Mouse (Mus musculus) forebrain, embryonic 11.5 days (tissue): ENCODE measurements around the gene Rapgef2. TPM values are rescaled to one million over a fixed set of nuclear protein-coding genes. Genes with fewer than 3 reads are reported as not detected.
"Not testable (repeated sequence)": the region's sequence is repeated elsewhere in the genome, so short reads cannot be mapped to it uniquely, and the experiment has no call there.

Source experiments
- ATAC-seq: fragments of 200-750 bp; cut with Nextera tagmentation; replicated peaks from 2 replicates; pipeline ENCODE4 v1.8.0; 2017; ENCODE audit warnings: moderate TSS enrichment; ENCODE audit not compliant: low FRiP score
- DNase-seq: peaks from one replicate; pipeline ENCODE4 v3.0.0-alpha.2; 2017; ENCODE audit warnings: low spot score
- H3K27ac ChIP-seq: fragments of 300-500 bp; sonication (generic); 2 replicates; pipeline ENCODE4 v1.5.1; 2014; ENCODE audit warnings: low read depth, low read length
- H3K27me3 ChIP-seq: fragments of 300-500 bp; sonication (generic); 2 replicates; pipeline ENCODE4 v1.6.1; 2014; ENCODE audit warnings: mild to moderate bottlenecking, low read length, mixed read lengths; ENCODE audit not compliant: control insufficient read depth, insufficient read depth
- H3K36me3 ChIP-seq: fragments of 300-500 bp; sonication (generic); 2 replicates; pipeline ENCODE4 v1.6.1; 2014; ENCODE audit warnings: mild to moderate bottlenecking, low read length, moderate library complexity, mixed read lengths; ENCODE audit not compliant: control insufficient read depth, insufficient read depth
- H3K4me1 ChIP-seq: fragments of 300-500 bp; sonication (generic); replicated peaks from 2 replicates; pipeline ENCODE4 v1.6.1; 2014; ENCODE audit warnings: low read length, mixed read lengths; ENCODE audit not compliant: control insufficient read depth, insufficient read depth
- H3K4me2 ChIP-seq: fragments of 300-500 bp; sonication (generic); 2 replicates; pipeline ENCODE4 v1.6.1; 2014; ENCODE audit warnings: low read depth, mild to moderate bottlenecking, low read length, moderate library complexity, mixed read lengths; ENCODE audit not compliant: severe bottlenecking
- H3K4me3 ChIP-seq: fragments of 300-500 bp; sonication (generic); 2 replicates; pipeline ENCODE4 v1.5.1; 2014; ENCODE audit warnings: low read depth, low read length
- H3K9ac ChIP-seq: fragments of 300-500 bp; sonication (generic); 2 replicates; pipeline ENCODE4 v1.6.1; 2014; ENCODE audit warnings: low read length
- H3K9me3 ChIP-seq: fragments of 300-500 bp; sonication (generic); 2 replicates; pipeline ENCODE4 v1.6.1; 2016; ENCODE audit warnings: low read length, mixed read lengths; ENCODE audit not compliant: control insufficient read depth
- WGBS: fragments of 180-500 bp; shearing (Covaris S2); extraction: QIAGEN DNeasy Blood & Tissue Kit; methylation state at CpG from one replicate; pipeline ENCODE4 v1.1.7; 2014; 5-methylcytosine and 5-hydroxymethylcytosine counted together
- polyA plus RNA-seq: library from polyadenylated mRNA; unstranded; fragments of >200 nt; fragmentation: Nextera tagmentation; extraction: Ambion mirVana; gene quantifications from 2 replicates; pipeline ENCODE4 v1.2.1, GENCODE M21; 2014

The Rapgef2 gene
- polyA plus RNA-seq, 1 experiment from 2014 or later, result 8.5 TPM

DNA sequence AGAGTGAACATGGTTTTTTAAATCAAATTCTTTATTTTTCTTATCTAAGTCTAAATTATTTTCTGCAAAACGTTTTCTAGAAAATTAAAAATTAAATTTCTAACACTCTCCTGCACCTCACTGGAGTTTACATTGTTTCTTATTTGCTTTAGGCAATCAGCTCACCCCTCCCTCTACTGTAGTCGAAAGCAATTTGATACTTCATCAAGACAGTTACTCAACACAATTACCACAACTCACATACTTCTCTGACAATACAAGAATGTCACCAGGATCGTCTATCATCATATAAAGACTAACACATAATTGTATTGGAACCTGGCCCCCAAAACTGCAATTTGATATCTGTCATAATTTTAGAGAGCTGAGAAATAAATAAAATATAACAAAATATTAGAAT lies 51.8 kb downstream of the Rapgef2 start:
- Histone ChIP-seq H3K4me2 (no peak overlapping the region), H3K36me3 (no peaks in the 10 kb centered on the region), H3K4me3 (no peak overlapping the region), H3K27ac (no peak overlapping the region), H3K27me3 (no peaks in the 10 kb centered on the region), H3K4me1 (no peaks in the 10 kb centered on the region), H3K9ac (no peak overlapping the region), H3K9me3 (no peaks in the 10 kb centered on the region)
- 75% methylated on average over 3 of the region's 3 CpGs for whole genome bisulfite sequencing
- ATAC-seq (no peak), DNase-seq (no peak)

DNA sequence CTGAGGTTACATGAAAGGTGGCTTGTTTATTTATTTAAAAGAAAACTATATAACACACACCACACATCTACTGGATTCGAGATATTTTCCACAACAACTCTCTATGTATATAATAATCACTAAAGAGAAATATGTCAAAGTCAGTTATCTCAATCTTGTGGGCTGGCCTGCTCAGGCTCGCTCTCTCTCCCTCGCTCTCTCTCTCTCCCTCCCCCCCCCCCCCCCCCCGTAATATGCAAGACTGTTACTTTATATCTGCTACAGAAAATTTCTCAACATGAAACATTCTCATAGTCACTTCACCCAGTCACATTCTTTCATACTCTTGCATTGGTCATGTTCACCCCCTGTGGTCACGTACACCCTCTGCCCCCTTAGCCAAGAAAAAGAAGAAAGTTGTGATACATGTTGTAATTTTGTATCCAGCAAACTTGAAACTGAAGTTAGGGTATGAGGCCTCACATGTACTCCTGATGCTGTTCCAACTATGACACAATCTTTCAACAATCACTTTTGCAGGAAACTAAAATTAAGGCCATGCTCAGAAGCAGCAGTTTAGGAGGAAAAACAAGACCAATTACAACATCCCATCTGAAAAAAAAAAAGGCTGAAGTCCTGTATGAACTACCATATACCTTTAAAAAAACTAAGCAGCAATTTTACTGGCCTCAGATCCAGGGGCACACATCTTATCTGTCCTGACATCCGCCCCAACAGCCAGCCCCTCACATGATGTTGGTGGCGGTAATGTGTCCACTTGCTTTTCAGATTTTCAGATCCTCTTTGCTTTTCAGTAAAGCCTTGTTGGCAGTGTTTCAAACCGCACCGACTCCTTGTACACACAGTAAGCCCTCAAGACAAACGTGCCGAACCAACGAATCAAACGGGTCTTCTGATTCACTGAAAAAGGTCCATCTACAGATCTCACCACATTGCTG lies 52.6 kb downstream of the Rapgef2 start:
- WGBS, result 88% methylated on average over 13 of the region's 13 CpGs
- no peaks in the 10 kb centered on the region for H3K4me1 ChIP-seq
- H3K9me3 ChIP-seq, result no peaks in the 10 kb centered on the region
- H3K36me3 ChIP-seq, result no peaks in the 10 kb centered on the region
- H3K4me2 ChIP-seq, result no peak overlapping the region
- no peak overlapping the region for H3K4me3 ChIP-seq
- ATAC-seq, result no peak
- no peak overlapping the region for H3K9ac ChIP-seq
- DNase-seq, result no peak
- H3K27ac ChIP-seq, result no peak overlapping the region
- no peaks in the 10 kb centered on the region for H3K27me3 ChIP-seq

DNA sequence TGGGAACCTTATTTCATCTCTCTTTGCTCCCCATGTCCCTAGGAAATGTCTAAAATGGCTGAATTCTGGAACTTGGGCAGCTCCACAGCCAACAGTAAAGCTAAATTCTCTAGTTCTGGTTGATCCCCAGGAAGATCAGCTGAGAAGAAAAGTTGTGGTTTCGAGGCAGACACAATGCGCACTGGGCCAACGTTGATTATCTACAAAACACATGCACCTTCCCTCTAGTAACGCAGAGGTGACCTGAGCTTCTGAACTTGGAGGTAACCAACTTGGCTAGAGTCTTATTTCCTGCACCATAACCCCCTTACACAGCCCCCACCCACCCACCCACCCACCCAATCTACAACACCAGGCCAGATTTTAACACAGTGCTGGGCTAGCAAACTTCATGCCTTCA lies 55.6 kb downstream of the Rapgef2 start:
- H3K4me3 ChIP-seq, result no peak overlapping the region
- no peak overlapping the region for H3K4me2 ChIP-seq
- H3K4me1 ChIP-seq, result no peaks in the 10 kb centered on the region
- ATAC-seq (no peak), DNase-seq (no peak)
- H3K9me3 ChIP-seq, result no peaks in the 10 kb centered on the region
- WGBS, result 96% methylated on average over 4 of the region's 4 CpGs
- no peak overlapping the region for H3K27ac ChIP-seq
- no peaks in the 10 kb centered on the region for H3K36me3 ChIP-seq
- H3K27me3 ChIP-seq, result no peaks in the 10 kb centered on the region
- no peak overlapping the region for H3K9ac ChIP-seq

DNA sequence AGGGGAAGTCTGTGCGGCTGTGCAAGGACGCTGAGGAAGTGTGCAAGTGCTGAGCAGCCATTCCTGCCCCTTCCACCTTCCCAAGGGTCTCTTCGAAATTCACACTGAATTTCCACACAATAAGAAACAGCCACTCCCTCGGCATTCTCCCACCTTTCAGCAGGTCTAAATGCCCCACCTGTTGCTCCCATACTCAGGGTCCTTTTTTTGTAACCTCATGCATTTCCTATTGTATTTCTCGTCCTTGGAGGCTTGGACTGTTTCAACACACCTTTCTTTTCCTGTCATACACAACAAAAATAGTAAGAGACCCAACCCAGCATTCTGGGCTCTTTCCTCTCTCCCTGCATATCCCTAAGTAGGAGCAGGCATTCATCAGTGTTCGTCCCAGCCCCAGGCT lies 56.8 kb downstream of the Rapgef2 start:
- DNase-seq (no peak), ATAC-seq (no peak)
- no peaks in the 10 kb centered on the region for H3K27me3 ChIP-seq
- no peaks in the 10 kb centered on the region for H3K36me3 ChIP-seq
- no peak overlapping the region for H3K9ac ChIP-seq
- 74% methylated on average over 6 of the region's 6 CpGs for WGBS
- H3K4me1 ChIP-seq, result no peaks in the 10 kb centered on the region
- H3K4me2 ChIP-seq, result no peak overlapping the region
- no peaks in the 10 kb centered on the region for H3K9me3 ChIP-seq
- H3K4me3 ChIP-seq, result no peak overlapping the region
- H3K27ac ChIP-seq, result no peak overlapping the region

DNA sequence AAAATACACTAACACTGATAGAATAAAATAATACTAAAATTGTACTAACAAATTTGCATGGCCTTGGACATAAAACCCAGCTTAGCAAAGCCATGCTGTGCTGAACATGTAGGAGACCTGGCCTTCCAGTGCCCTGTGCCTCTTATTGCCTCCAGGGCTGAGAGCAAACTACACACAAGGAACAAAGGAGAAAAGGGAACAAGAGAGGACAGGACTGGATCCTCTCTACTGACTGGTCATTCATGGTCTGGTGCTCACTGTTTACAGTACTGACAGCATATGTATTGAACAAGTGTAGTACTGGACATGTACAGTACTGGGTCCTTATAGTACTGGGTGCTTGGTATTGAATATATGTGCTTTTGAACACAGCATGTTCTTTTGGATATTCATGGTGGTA lies 58.0 kb downstream of the Rapgef2 start:
- DNase-seq, result no peak
- ATAC-seq, result no peak
- Histone ChIP-seq H3K4me2 (no peak overlapping the region), H3K36me3 (no peaks in the 10 kb centered on the region), H3K4me3 (no peak overlapping the region), H3K27ac (no peak overlapping the region), H3K4me1 (no peaks in the 10 kb centered on the region), H3K9me3 (no peaks in the 10 kb centered on the region), H3K27me3 (no peaks in the 10 kb centered on the region), H3K9ac (no peak overlapping the region)

DNA sequence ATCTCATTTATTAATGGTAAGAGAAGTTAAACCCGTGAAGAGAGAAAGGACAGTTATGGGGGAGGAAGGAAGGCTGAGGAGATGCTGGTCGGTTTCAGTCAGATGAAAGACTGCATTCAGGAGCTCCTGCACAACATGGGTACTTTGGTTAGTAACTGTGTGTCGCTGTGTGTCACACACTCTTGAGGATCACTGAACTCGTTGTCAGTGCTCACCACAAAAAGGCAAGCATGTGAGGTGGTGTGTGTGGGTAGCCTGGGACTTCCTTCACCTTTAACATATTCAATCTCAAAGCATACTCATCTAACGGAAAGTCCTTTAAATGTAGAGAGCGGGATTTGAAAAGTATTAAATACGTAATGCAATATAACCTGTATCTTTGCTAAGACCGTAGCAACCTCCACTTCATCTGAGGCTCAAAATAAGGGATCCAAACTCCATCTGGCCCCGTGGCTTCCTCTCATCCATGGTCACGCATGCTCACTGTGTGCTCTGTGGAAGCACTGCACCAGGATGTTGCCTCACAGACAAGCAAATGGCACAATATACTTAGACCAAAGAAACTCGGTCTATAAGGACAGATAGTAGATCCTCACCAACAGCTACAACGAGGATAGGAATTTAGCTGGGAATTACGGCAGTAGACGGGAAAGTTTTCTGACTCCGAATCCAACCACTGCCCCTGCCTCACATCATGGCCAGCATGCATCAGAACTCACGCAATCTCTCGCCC lies 58.8 kb downstream of the Rapgef2 start:
- 85% methylated on average over 17 of the region's 17 CpGs for WGBS
- H3K9me3 ChIP-seq, result no peaks in the 10 kb centered on the region
- no peaks in the 10 kb centered on the region for H3K36me3 ChIP-seq
- no peak overlapping the region for H3K9ac ChIP-seq
- no peaks in the 10 kb centered on the region for H3K27me3 ChIP-seq
- no peak for ATAC-seq
- no peak overlapping the region for H3K4me2 ChIP-seq
- no peak for DNase-seq
- H3K27ac ChIP-seq, result no peak overlapping the region
- H3K4me1 ChIP-seq, result no peaks in the 10 kb centered on the region
- no peak overlapping the region for H3K4me3 ChIP-seq

DNA sequence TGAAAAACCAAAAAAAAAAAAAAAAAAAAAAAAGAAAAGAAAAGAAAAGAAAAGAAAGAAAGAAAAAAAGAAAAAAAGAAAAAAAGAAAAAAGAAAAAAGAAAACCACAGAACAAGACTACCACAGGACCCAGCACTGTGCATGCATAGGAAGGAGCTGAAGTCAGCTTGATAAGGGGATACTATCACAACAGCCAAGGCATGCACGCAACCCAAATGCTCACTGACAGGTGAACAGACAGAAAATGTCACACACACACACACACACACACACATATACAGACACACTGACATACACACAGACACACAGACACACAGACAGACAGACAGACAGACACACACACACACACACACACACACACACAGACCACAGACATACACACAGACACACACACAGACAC lies 59.5 kb downstream of the Rapgef2 start:
- DNase-seq, H3K36me3 ChIP-seq, H3K9ac ChIP-seq, H3K27me3 ChIP-seq, H3K4me1 ChIP-seq, H3K4me3 ChIP-seq, H3K4me2 ChIP-seq, ATAC-seq, H3K27ac ChIP-seq, H3K9me3 ChIP-seq: not testable (repeated sequence)
- WGBS, result 100% methylated on average over 1 of the region's 1 CpGs

DNA sequence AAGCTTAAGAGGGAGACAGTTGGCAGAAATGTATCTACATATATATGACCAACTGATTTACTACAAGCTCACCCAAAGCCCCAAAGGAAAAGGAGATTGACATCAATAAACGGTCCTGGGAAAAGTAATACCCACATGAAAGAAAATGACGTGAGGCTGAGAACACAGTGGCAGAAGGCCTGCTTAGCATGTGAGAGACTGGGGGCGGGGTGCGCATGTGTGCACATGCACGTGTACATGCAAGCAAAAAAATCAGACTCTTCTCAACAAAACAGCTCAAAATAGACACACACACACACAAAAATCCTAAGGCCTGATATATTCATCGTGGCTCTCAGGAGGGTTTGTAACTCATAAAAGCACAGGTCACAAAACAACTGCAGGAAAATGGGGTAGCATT lies 60.4 kb downstream of the Rapgef2 start:
- Histone ChIP-seq H3K9me3 (no peaks in the 10 kb centered on the region), H3K4me2 (no peak overlapping the region), H3K4me1 (no peaks in the 10 kb centered on the region), H3K9ac (no peak overlapping the region), H3K36me3 (no peaks in the 10 kb centered on the region), H3K27me3 (no peaks in the 10 kb centered on the region), H3K4me3 (no peak overlapping the region), H3K27ac (no peak overlapping the region)
- 86% methylated on average over 6 of the region's 6 CpGs for WGBS
- no peak for ATAC-seq
- DNase-seq, result no peak
